Mouse (Mus musculus) G1E (cell line): ENCODE results near the gene Gm8356. TPM values are rescaled to one million over a fixed set of nuclear protein-coding genes. Genes with fewer than 3 reads are reported as not detected.
"Not testable (repeated sequence)": the region's sequence is repeated elsewhere in the genome, so short reads cannot be mapped to it uniquely, and the experiment has no call there.

ENCODE experiments used
- ATAC-seq: 2 replicates; pipeline ENCODE4 v1.8.0; 2016; ENCODE audit warnings: mild to moderate bottlenecking; ENCODE audit not compliant: insufficient number of reproducible peaks, poor library complexity, low FRiP score, severe bottlenecking; ENCODE audit errors: extremely low read depth
- DNase-seq: peaks from one replicate; pipeline ENCODE4 v3.0.0; 2012; ENCODE audit warnings: low spot score
- H3K27me3 ChIP-seq: 2 replicates; pipeline ENCODE4 v1.6.1; 2012; ENCODE audit warnings: mild to moderate bottlenecking, low read length, inconsistent platforms; ENCODE audit not compliant: insufficient read depth
- H3K36me3 ChIP-seq: replicated peaks from 2 replicates; pipeline ENCODE3; 2012; ENCODE audit warnings: mild to moderate bottlenecking, inconsistent platforms
- H3K4me1 ChIP-seq: 2 replicates; pipeline ENCODE4 v1.6.1; 2012; ENCODE audit warnings: low read depth, low read length, inconsistent platforms, mixed read lengths; ENCODE audit not compliant: insufficient read depth
- H3K4me3 ChIP-seq: 2 replicates; pipeline ENCODE4 v1.5.1; 2012; ENCODE audit warnings: low read depth, mild to moderate bottlenecking, inconsistent platforms, low read length, moderate library complexity, mixed read lengths
- H3K9me3 ChIP-seq: replicated peaks from 2 replicates; pipeline ENCODE4 v1.6.1; 2012; ENCODE audit warnings: inconsistent platforms
- polyA plus RNA-seq: library from polyadenylated mRNA; stranded (reverse); fragments of >175 nt; gene quantifications from 2 replicates; pipeline ENCODE4 v1.2.3, GENCODE M21; 2012
- total RNA-seq, 2 experiments: library from RNA; stranded (forward) in 1 of 2; stranded (reverse) in 1 of 2; fragments of 200-1000 nt in 1 of 2; fragments of >200 nt in 1 of 2; fragmentation: Nextera tagmentation in 1 of 2; gene quantifications; 2 replicates each; pipeline ENCODE4 v1.2.3; 2014 to 2017

Gm8356 gene
- total RNA-seq (2014; fragmentation: Nextera tagmentation) (not detected in 2 replicates), total RNA-seq (2017) (not detected in 2 replicates), polyA plus RNA-seq (not detected in 2 replicates)

- ATAC-seq, H3K27me3 ChIP-seq: not testable (repeated sequence)
Observed at GRCm38 (mm10) chr14:6537190-6537589, at the start of gene Gm8356. Gene Gm8356 (minus strand): TSS chr14:6537290.

GRCm38 (mm10) chr14:6486331-6486730, 50.8 kb downstream of the Gm8356 start:
- H3K4me3 ChIP-seq, H3K9me3 ChIP-seq: not testable (repeated sequence)

More at GRCm38 (mm10) chr14:6537190-6537589, at the start of gene Gm8356:
- not testable (repeated sequence) for H3K36me3 ChIP-seq, H3K9me3 ChIP-seq, H3K4me1 ChIP-seq, H3K4me3 ChIP-seq, DNase-seq

DNA sequence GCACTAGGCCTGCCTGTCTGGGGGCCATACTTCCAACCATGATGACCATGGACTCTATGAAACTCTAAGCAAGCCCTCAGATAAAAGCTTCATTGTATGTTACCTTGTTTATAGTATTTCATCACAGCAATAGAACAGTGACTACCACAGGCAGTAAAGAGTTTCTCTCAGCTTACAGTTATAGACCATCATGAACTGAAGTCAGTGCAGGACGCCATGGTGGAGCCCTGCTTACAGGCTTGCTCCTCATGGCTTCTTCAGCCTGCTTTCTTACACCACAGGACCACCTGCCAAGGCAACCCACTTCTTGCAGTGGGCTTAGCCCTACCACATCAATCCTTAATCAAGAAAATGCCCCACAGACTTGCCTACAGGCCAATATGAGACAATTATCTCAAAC, 51.5 kb downstream of the Gm8356 start:
- H3K27me3 ChIP-seq, H3K4me3 ChIP-seq, ATAC-seq, H3K9me3 ChIP-seq, DNase-seq, H3K36me3 ChIP-seq, H3K4me1 ChIP-seq: not testable (repeated sequence)

More at GRCm38 (mm10) chr14:6486331-6486730, 50.8 kb downstream of the Gm8356 start:
- H3K27me3 ChIP-seq, DNase-seq, H3K36me3 ChIP-seq, H3K4me1 ChIP-seq, ATAC-seq: not testable (repeated sequence)

GRCm38 (mm10) chr14:6482126-6482525, 55.0 kb downstream of the Gm8356 start:
- H3K4me1 ChIP-seq, H3K36me3 ChIP-seq, H3K27me3 ChIP-seq, H3K9me3 ChIP-seq, DNase-seq, ATAC-seq, H3K4me3 ChIP-seq: not testable (repeated sequence)

Other genes with a start within 250 kb of the Gm8356 start
- not detected in 2 replicates for gene Gm21103, start 232.4 kb downstream of the Gm8356 start, total RNA-seq (2014; fragmentation: Nextera tagmentation)
- gene Gm21103, start 232.4 kb downstream of the Gm8356 start, total RNA-seq (2017), result not detected in 2 replicates
- not detected in 2 replicates for gene Gm21103, start 232.4 kb downstream of the Gm8356 start, polyA plus RNA-seq
- not detected in 2 replicates for gene Gm3618, start 193.6 kb downstream of the Gm8356 start, total RNA-seq (2014; fragmentation: Nextera tagmentation)
- not detected in 2 replicates for gene Gm3618, start 193.6 kb downstream of the Gm8356 start, total RNA-seq (2017)
- not detected in 2 replicates for gene Gm3618, start 193.6 kb downstream of the Gm8356 start, polyA plus RNA-seq
- gene Gm16440, start 147.0 kb downstream of the Gm8356 start, total RNA-seq (2014; fragmentation: Nextera tagmentation), result not detected in 2 replicates
- gene Gm16440, start 147.0 kb downstream of the Gm8356 start, total RNA-seq (2017), result not detected in 2 replicates
- not detected in 2 replicates for gene Gm16440, start 147.0 kb downstream of the Gm8356 start, polyA plus RNA-seq
- not detected in 2 replicates for gene Gm3591, start 124.8 kb downstream of the Gm8356 start, total RNA-seq (2014; fragmentation: Nextera tagmentation)
- 0.71 TPM in 1 of 2 replicates, not detected in the other for gene Gm3591, start 124.8 kb downstream of the Gm8356 start, total RNA-seq (2017)
- not detected in 2 replicates for gene Gm3591, start 124.8 kb downstream of the Gm8356 start, polyA plus RNA-seq
- not detected in 2 replicates for gene Gm3594, start 92.7 kb downstream of the Gm8356 start, total RNA-seq (2014; fragmentation: Nextera tagmentation)
- gene Gm3594, start 92.7 kb downstream of the Gm8356 start, total RNA-seq (2017), result 0.22 and 0.58 TPM in 2 replicates
- not detected in 2 replicates for gene Gm3594, start 92.7 kb downstream of the Gm8356 start, polyA plus RNA-seq
- not detected in 2 replicates for gene Gm3629, start 53.3 kb upstream of the Gm8356 start, total RNA-seq (2014; fragmentation: Nextera tagmentation)
- 0.33 TPM in 1 of 2 replicates, not detected in the other for gene Gm3629, start 53.3 kb upstream of the Gm8356 start, total RNA-seq (2017)
- not detected in 2 replicates for gene Gm3629, start 53.3 kb upstream of the Gm8356 start, polyA plus RNA-seq
- not detected in 2 replicates for gene Gm3460, start 85.1 kb upstream of the Gm8356 start, total RNA-seq (2014; fragmentation: Nextera tagmentation)
- gene Gm3460, start 85.1 kb upstream of the Gm8356 start, total RNA-seq (2017), result not detected in 2 replicates
- not detected in 2 replicates for gene Gm3460, start 85.1 kb upstream of the Gm8356 start, polyA plus RNA-seq
- not detected in 2 replicates for gene Gm10251, start 146.9 kb upstream of the Gm8356 start, total RNA-seq (2014; fragmentation: Nextera tagmentation)
- 0.16 TPM in 1 of 2 replicates, not detected in the other for gene Gm10251, start 146.9 kb upstream of the Gm8356 start, total RNA-seq (2017)
- gene Gm10251, start 146.9 kb upstream of the Gm8356 start, polyA plus RNA-seq, result not detected in 2 replicates
- gene Gm8050, start 183.0 kb upstream of the Gm8356 start, total RNA-seq (2014; fragmentation: Nextera tagmentation), result not detected in 2 replicates
- gene Gm8050, start 183.0 kb upstream of the Gm8356 start, total RNA-seq (2017), result 0.12 and 0.16 TPM in 2 replicates
- not detected in 2 replicates for gene Gm8050, start 183.0 kb upstream of the Gm8356 start, polyA plus RNA-seq
- not detected in 2 replicates for gene Gm3636, start 205.0 kb upstream of the Gm8356 start, total RNA-seq (2014; fragmentation: Nextera tagmentation)
- gene Gm3636, start 205.0 kb upstream of the Gm8356 start, total RNA-seq (2017), result not detected in 2 replicates
- not detected in 2 replicates for gene Gm3636, start 205.0 kb upstream of the Gm8356 start, polyA plus RNA-seq
- gene Gm8362, start 237.1 kb upstream of the Gm8356 start, total RNA-seq (2014; fragmentation: Nextera tagmentation), result not detected in 2 replicates
- not detected in 2 replicates for gene Gm8362, start 237.1 kb upstream of the Gm8356 start, total RNA-seq (2017)
- gene Gm8362, start 237.1 kb upstream of the Gm8356 start, polyA plus RNA-seq, result not detected in 2 replicates